Mouse (Mus musculus): ENCODE measurements around the gene Prss32. TPM values are rescaled to one million over a fixed set of nuclear protein-coding genes. Genes with fewer than 3 reads are reported as not detected.
A peak's percentile ranks its signal among the peaks of the same experiment; 100 is the strongest.

Prss32 gene
- polyA plus RNA-seq, 1 experiment from 2014 or later: not detected

- H3K4me2 ChIP-seq (ENCODE audit: low read length): peak within 1 kb of the TSS; percentile 86
- ATAC-seq (replicated peaks; ENCODE audit: low FRiP score, low read depth) (peak; percentile 91), DNase-seq (ENCODE audit: low spot score) (peak; percentile 95)
- H3K36me3 ChIP-seq (ENCODE audit: insufficient read depth, low read length): peaks cover 20% of the 10 kb centered on the region; the same call in 1 of the 2 replicates
- H3K9me3 ChIP-seq (replicated peaks; ENCODE audit: low read length): no peaks in the 10 kb centered on the region
- peak within 1 kb of the TSS; percentile 69 for H3K9ac ChIP-seq (ENCODE audit: low read depth, low read length)
- H3K4me3 ChIP-seq (replicated peaks; ENCODE audit: low read depth, low read length): peak within 1 kb of the TSS; percentile 70
- no peaks in the 10 kb centered on the region for H3K27me3 ChIP-seq (ENCODE audit: insufficient read depth, low read length)
- no peaks in the 10 kb centered on the region; the same call in 1 of the 2 replicates for H3K4me1 ChIP-seq (replicated peaks; ENCODE audit: insufficient read depth, low read length)
- peak within 1 kb of the TSS; percentile 91 for H3K27ac ChIP-seq
- peak; percentile 66 for TF ChIP-seq CTCF (IDR thresholded peaks at IDR 0.05; ENCODE audit: low read depth)
- WGBS: under 1% methylated on average over 32 of the region's 42 CpGs
Observed at GRCm38 (mm10) chr17:23829064-23829619, 14.5 kb upstream of the Prss32 start, which contains the start of gene Elob. Elob (minus strand) TSS chr17:23829136.

- no peak for TF ChIP-seq CTCF (IDR thresholded peaks at IDR 0.05; ENCODE audit: low read depth)
- DNase-seq (ENCODE audit: low spot score) (no peak), ATAC-seq (replicated peaks; ENCODE audit: low FRiP score, low read depth) (no peak)
- H3K27me3 ChIP-seq (ENCODE audit: insufficient read depth, low read length): no peaks in the 10 kb centered on the region
- H3K4me2 ChIP-seq (ENCODE audit: low read length): no peak overlapping the region
- H3K4me3 ChIP-seq (replicated peaks; ENCODE audit: low read depth, low read length): no peak overlapping the region
- H3K9ac ChIP-seq (ENCODE audit: low read depth, low read length): no peak overlapping the region
- no peaks in the 10 kb centered on the region; the same call in 1 of the 2 replicates for H3K4me1 ChIP-seq (replicated peaks; ENCODE audit: insufficient read depth, low read length)
- H3K9me3 ChIP-seq (replicated peaks; ENCODE audit: low read length): no peaks in the 10 kb centered on the region
- 95% methylated on average over 1 of the region's 1 CpGs for WGBS
- peaks cover 2% of the 10 kb centered on the region; the same call in 1 of the 2 replicates for H3K36me3 ChIP-seq (ENCODE audit: insufficient read depth, low read length)
- H3K27ac ChIP-seq: no peak overlapping the region
Observed at GRCm38 (mm10) chr17:23831201-23831600, 12.5 kb upstream of the Prss32 start.

- Histone ChIP-seq H3K9ac (ENCODE audit: low read depth, low read length) (no peak within 1 kb of the TSS), H3K27ac (no peak within 1 kb of the TSS), H3K4me2 (ENCODE audit: low read length) (no peak within 1 kb of the TSS), H3K36me3 (ENCODE audit: insufficient read depth, low read length) (no peaks in the 10 kb centered on the region), H3K4me3 (replicated peaks; ENCODE audit: low read depth, low read length) (no peak within 1 kb of the TSS), H3K4me1 (replicated peaks; ENCODE audit: insufficient read depth, low read length) (no peaks in the 10 kb centered on the region), H3K9me3 (replicated peaks; ENCODE audit: low read length) (no peaks in the 10 kb centered on the region), H3K27me3 (ENCODE audit: insufficient read depth, low read length) (no peaks in the 10 kb centered on the region)
- 81% methylated on average over 8 of the region's 8 CpGs for WGBS
- no peak for DNase-seq (ENCODE audit: low spot score)
- ATAC-seq (replicated peaks; ENCODE audit: low FRiP score, low read depth): no peak
- TF ChIP-seq CTCF (IDR thresholded peaks at IDR 0.05; ENCODE audit: low read depth): no peak
Observed at GRCm38 (mm10) chr17:23836006-23836575, 7.6 kb upstream of the Prss32 start, which contains the start of gene Prss33. Prss33 (minus strand) TSS chr17:23836056.

GRCm38 (mm10) chr17:23841145-23841544 lies 2.5 kb upstream of the Prss32 start:
- 32% methylated on average over 4 of the region's 4 CpGs for WGBS
- ATAC-seq (replicated peaks; ENCODE audit: low FRiP score, low read depth): no peak

GRCm38 (mm10) chr17:23843141-23843811 lies 379 bp upstream of the Prss32 start:
- Histone ChIP-seq H3K27ac (no peak overlapping the region), H3K4me3 (replicated peaks; ENCODE audit: low read depth, low read length) (no peak overlapping the region), H3K36me3 (ENCODE audit: insufficient read depth, low read length) (no peaks in the 10 kb centered on the region), H3K9me3 (replicated peaks; ENCODE audit: low read length) (no peaks in the 10 kb centered on the region), H3K4me2 (ENCODE audit: low read length) (peak overlapping the region; percentile 25), H3K9ac (ENCODE audit: low read depth, low read length) (no peak overlapping the region), H3K4me1 (replicated peaks; ENCODE audit: insufficient read depth, low read length) (no peaks in the 10 kb centered on the region), H3K27me3 (ENCODE audit: insufficient read depth, low read length) (no peaks in the 10 kb centered on the region)
- 49% methylated on average over 23 of the region's 23 CpGs for WGBS
- DNase-seq (ENCODE audit: low spot score) (no peak), ATAC-seq (replicated peaks; ENCODE audit: low FRiP score, low read depth) (peak; percentile 47; the same call in 1 of the 2 replicates)
- peak; percentile 34; the same call in 1 of the 2 replicates for TF ChIP-seq CTCF (IDR thresholded peaks at IDR 0.05; ENCODE audit: low read depth)

More at GRCm38 (mm10) chr17:23841145-23841544, 2.5 kb upstream of the Prss32 start:
- Histone ChIP-seq H3K27ac (no peak overlapping the region), H3K4me2 (ENCODE audit: low read length) (no peak overlapping the region), H3K27me3 (ENCODE audit: insufficient read depth, low read length) (no peaks in the 10 kb centered on the region), H3K9me3 (replicated peaks; ENCODE audit: low read length) (no peaks in the 10 kb centered on the region), H3K4me3 (replicated peaks; ENCODE audit: low read depth, low read length) (no peak overlapping the region), H3K36me3 (ENCODE audit: insufficient read depth, low read length) (no peaks in the 10 kb centered on the region), H3K9ac (ENCODE audit: low read depth, low read length) (no peak overlapping the region), H3K4me1 (replicated peaks; ENCODE audit: insufficient read depth, low read length) (no peaks in the 10 kb centered on the region)
- peak; percentile 79 for TF ChIP-seq CTCF (IDR thresholded peaks at IDR 0.05; ENCODE audit: low read depth)
- DNase-seq (ENCODE audit: low spot score): peak; percentile 85

GRCm38 (mm10) chr17:23850028-23850427 lies 6.4 kb downstream of the Prss32 start:
- H3K4me1 ChIP-seq (replicated peaks; ENCODE audit: insufficient read depth, low read length): no peaks in the 10 kb centered on the region
- no peak for DNase-seq (ENCODE audit: low spot score)
- H3K27me3 ChIP-seq (ENCODE audit: insufficient read depth, low read length): no peaks in the 10 kb centered on the region
- H3K9ac ChIP-seq (ENCODE audit: low read depth, low read length): no peak overlapping the region
- H3K9me3 ChIP-seq (replicated peaks; ENCODE audit: low read length): no peaks in the 10 kb centered on the region
- H3K36me3 ChIP-seq (ENCODE audit: insufficient read depth, low read length): no peaks in the 10 kb centered on the region
- H3K4me3 ChIP-seq (replicated peaks; ENCODE audit: low read depth, low read length): no peak overlapping the region
- no peak overlapping the region for H3K27ac ChIP-seq
- 69% methylated on average over 2 of the region's 2 CpGs for WGBS
- no peak for ATAC-seq (replicated peaks; ENCODE audit: low FRiP score, low read depth)
- peak; percentile 38 for TF ChIP-seq CTCF (IDR thresholded peaks at IDR 0.05; ENCODE audit: low read depth)
- H3K4me2 ChIP-seq (ENCODE audit: low read length): no peak overlapping the region

Data from kidney, postnatal 0 days (tissue).